Mouse (Mus musculus) testis, adult 2 months (tissue): ENCODE results near the gene Lmo2.

Experiments used
- CTCF ChIP-seq: fragments of 200-500 bp; IDR thresholded peaks from 2 replicates; pipeline ENCODE4 v1.5.1; 2012; ENCODE audit warnings: low read depth, mild to moderate bottlenecking, inconsistent platforms, low read length, moderate library complexity; ENCODE audit not compliant: control insufficient read depth, insufficient read depth, insufficient replicate concordance
- POLR2A ChIP-seq: fragments of 200-500 bp; IDR thresholded peaks from 2 replicates; pipeline ENCODE4 v1.6.1; 2012; ENCODE audit warnings: low read depth, mild to moderate bottlenecking, inconsistent platforms, low read length, moderate library complexity; ENCODE audit not compliant: control insufficient read depth

GRCm38 (mm10) chr2:103918375-103918774 lies 39.4 kb upstream of the Lmo2 start:
- no peak for TF ChIP-seq CTCF
- no peak for TF ChIP-seq POLR2A
